Mouse (Mus musculus): ENCODE data around the gene Sox30. TPM values are rescaled to one million over a fixed set of nuclear protein-coding genes. Genes with fewer than 3 reads are reported as not detected.

Gene Sox30
- polyA plus RNA-seq, 1 experiment from 2014 or later = 0.25 TPM

- H3K4me3 ChIP-seq (replicated peaks) = no peak overlapping the region
- H3K36me3 ChIP-seq = no peaks in the 10 kb centered on the region
- ATAC-seq (replicated peaks; ENCODE audit: low FRiP score) = no peak
- no peaks in the 10 kb centered on the region for H3K27me3 ChIP-seq
- no peaks in the 10 kb centered on the region for H3K9me3 ChIP-seq (replicated peaks)
- no peak overlapping the region for H3K27ac ChIP-seq
- no peak overlapping the region for H3K4me2 ChIP-seq
- no peak overlapping the region for H3K9ac ChIP-seq
- 0 out of 2 replicates have a peak, but pooled peaks cover 7% of the 10 kb centered on the region for H3K4me1 ChIP-seq
- WGBS = 68% methylated on average over 6 of the region's 6 CpGs
Measured at GRCm38 (mm10) chr11:46022983-46023382, 42.9 kb downstream of the Sox30 start.

GRCm38 (mm10) chr11:46025962-46026392 is 45.9 kb downstream of the Sox30 start:
- Histone ChIP-seq H3K4me2 (no peak overlapping the region), H3K9ac (no peak overlapping the region), H3K9me3 (replicated peaks) (no peaks in the 10 kb centered on the region), H3K4me1 (peaks cover 24% of the 10 kb centered on the region), H3K27ac (peak overlapping the region; percentile 48), H3K27me3 (no peaks in the 10 kb centered on the region), H3K36me3 (no peaks in the 10 kb centered on the region), H3K4me3 (replicated peaks) (no peak overlapping the region)
- 23% methylated on average over 7 of the region's 7 CpGs for WGBS
- no peak for ATAC-seq (replicated peaks; ENCODE audit: low FRiP score)

- 72% methylated on average over 6 of the region's 6 CpGs for whole genome bisulfite sequencing
- H3K9ac ChIP-seq = no peak overlapping the region
- no peaks in the 10 kb centered on the region for H3K27me3 ChIP-seq
- no peak for ATAC-seq (replicated peaks; ENCODE audit: low FRiP score)
- H3K4me2 ChIP-seq = no peak overlapping the region
- peak overlapping the region; percentile 66 for H3K27ac ChIP-seq
- no peaks in the 10 kb centered on the region for H3K9me3 ChIP-seq (replicated peaks)
- H3K4me1 ChIP-seq = peaks cover 34% of the 10 kb centered on the region
- H3K36me3 ChIP-seq = no peaks in the 10 kb centered on the region
- H3K4me3 ChIP-seq (replicated peaks) = no peak overlapping the region
Measured at GRCm38 (mm10) chr11:46027952-46028814, 48.1 kb downstream of the Sox30 start.

GRCm38 (mm10) chr11:46029485-46029884 is 49.4 kb downstream of the Sox30 start:
- H3K9me3 ChIP-seq (replicated peaks) = no peaks in the 10 kb centered on the region
- H3K36me3 ChIP-seq = no peaks in the 10 kb centered on the region
- ATAC-seq (replicated peaks; ENCODE audit: low FRiP score) = peak; percentile 63; the same call in 1 of the 2 replicates
- WGBS = 49% methylated on average over 2 of the region's 2 CpGs
- H3K27me3 ChIP-seq = no peaks in the 10 kb centered on the region
- peaks cover 34% of the 10 kb centered on the region for H3K4me1 ChIP-seq
- H3K9ac ChIP-seq = no peak overlapping the region
- no peak overlapping the region for H3K4me3 ChIP-seq (replicated peaks)
- H3K4me2 ChIP-seq = no peak overlapping the region
- peak overlapping the region; percentile 64 for H3K27ac ChIP-seq

- 89% methylated on average over 2 of the region's 2 CpGs for WGBS
- H3K36me3 ChIP-seq = no peaks in the 10 kb centered on the region
- H3K27ac ChIP-seq = peak overlapping the region; percentile 64
Measured at GRCm38 (mm10) chr11:46030026-46030425, 49.9 kb downstream of the Sox30 start.

GRCm38 (mm10) chr11:46031470-46031869 is 51.4 kb downstream of the Sox30 start:
- peaks cover 27% of the 10 kb centered on the region for H3K4me1 ChIP-seq

More at GRCm38 (mm10) chr11:46030026-46030425, 49.9 kb downstream of the Sox30 start:
- no peak for ATAC-seq (replicated peaks; ENCODE audit: low FRiP score)
- Histone ChIP-seq H3K9me3 (replicated peaks) (no peaks in the 10 kb centered on the region), H3K4me3 (replicated peaks) (no peak overlapping the region), H3K4me1 (peaks cover 34% of the 10 kb centered on the region), H3K4me2 (no peak overlapping the region), H3K27me3 (no peaks in the 10 kb centered on the region), H3K9ac (no peak overlapping the region)

GRCm38 (mm10) chr11:46032956-46033355 is 52.8 kb downstream of the Sox30 start:
- Histone ChIP-seq H3K4me2 (no peak overlapping the region), H3K9ac (no peak overlapping the region), H3K27ac (no peak overlapping the region), H3K4me3 (replicated peaks) (no peak overlapping the region), H3K27me3 (no peaks in the 10 kb centered on the region), H3K9me3 (replicated peaks) (no peaks in the 10 kb centered on the region), H3K36me3 (no peaks in the 10 kb centered on the region), H3K4me1 (peaks cover 27% of the 10 kb centered on the region)
- no peak for ATAC-seq (replicated peaks; ENCODE audit: low FRiP score)
- 79% methylated on average over 7 of the region's 7 CpGs for WGBS

More at GRCm38 (mm10) chr11:46031470-46031869, 51.4 kb downstream of the Sox30 start:
- H3K36me3 ChIP-seq = no peaks in the 10 kb centered on the region
- no peak overlapping the region for H3K4me2 ChIP-seq
- no peak for ATAC-seq (replicated peaks; ENCODE audit: low FRiP score)
- no peaks in the 10 kb centered on the region for H3K27me3 ChIP-seq
- H3K9me3 ChIP-seq (replicated peaks) = no peaks in the 10 kb centered on the region
- no peak overlapping the region for H3K9ac ChIP-seq
- H3K4me3 ChIP-seq (replicated peaks) = no peak overlapping the region
- H3K27ac ChIP-seq = no peak overlapping the region
- 50% methylated on average over 3 of the region's 3 CpGs for WGBS

GRCm38 (mm10) chr11:46036374-46036773 is 56.3 kb downstream of the Sox30 start:
- peaks cover 24% of the 10 kb centered on the region for H3K4me1 ChIP-seq
- no peak overlapping the region for H3K4me3 ChIP-seq (replicated peaks)
- no peaks in the 10 kb centered on the region for H3K9me3 ChIP-seq (replicated peaks)
- H3K27ac ChIP-seq = no peak overlapping the region
- no peaks in the 10 kb centered on the region for H3K27me3 ChIP-seq
- no peak for ATAC-seq (replicated peaks; ENCODE audit: low FRiP score)
- no peaks in the 10 kb centered on the region for H3K36me3 ChIP-seq
- 89% methylated on average over 10 of the region's 10 CpGs for WGBS
- H3K9ac ChIP-seq = no peak overlapping the region
- no peak overlapping the region for H3K4me2 ChIP-seq

GRCm38 (mm10) chr11:46038901-46039300 is 58.8 kb downstream of the Sox30 start:
- H3K4me3 ChIP-seq (replicated peaks) = peak overlapping the region; percentile 18
- H3K4me2 ChIP-seq = peak overlapping the region; percentile 54
- WGBS = 36% methylated on average over 15 of the region's 15 CpGs
- H3K27me3 ChIP-seq = no peaks in the 10 kb centered on the region
- ATAC-seq (replicated peaks; ENCODE audit: low FRiP score) = peak; percentile 46; the same call in 1 of the 2 replicates
- no peaks in the 10 kb centered on the region for H3K9me3 ChIP-seq (replicated peaks)
- peak overlapping the region; percentile 82 for H3K27ac ChIP-seq
- H3K9ac ChIP-seq = no peak overlapping the region
- peaks cover 15% of the 10 kb centered on the region for H3K4me1 ChIP-seq
- no peaks in the 10 kb centered on the region for H3K36me3 ChIP-seq

GRCm38 (mm10) chr11:46039335-46039734 is 59.2 kb downstream of the Sox30 start:
- peak overlapping the region; percentile 82 for H3K27ac ChIP-seq
- no peaks in the 10 kb centered on the region for H3K9me3 ChIP-seq (replicated peaks)
- peak overlapping the region; percentile 18 for H3K4me3 ChIP-seq (replicated peaks)
- 12% methylated on average over 11 of the region's 11 CpGs for WGBS
- peaks cover 15% of the 10 kb centered on the region for H3K4me1 ChIP-seq
- peak overlapping the region; percentile 54 for H3K4me2 ChIP-seq
- peak; percentile 81 for ATAC-seq (replicated peaks; ENCODE audit: low FRiP score)
- H3K9ac ChIP-seq = no peak overlapping the region
- no peaks in the 10 kb centered on the region for H3K27me3 ChIP-seq
- no peaks in the 10 kb centered on the region for H3K36me3 ChIP-seq

- H3K36me3 ChIP-seq = no peaks in the 10 kb centered on the region
- no peak overlapping the region for H3K4me3 ChIP-seq (replicated peaks)
- H3K9ac ChIP-seq = no peak overlapping the region
- H3K27me3 ChIP-seq = no peaks in the 10 kb centered on the region
- 68% methylated on average over 9 of the region's 9 CpGs for WGBS
- no peak; the same call in 1 of the 2 replicates for ATAC-seq (replicated peaks; ENCODE audit: low FRiP score)
- no peaks in the 10 kb centered on the region for H3K9me3 ChIP-seq (replicated peaks)
- peaks cover 15% of the 10 kb centered on the region for H3K4me1 ChIP-seq
- H3K4me2 ChIP-seq = no peak overlapping the region
- H3K27ac ChIP-seq = peak overlapping the region; percentile 46; the same call in 1 of the 2 replicates
Measured at GRCm38 (mm10) chr11:46040841-46041556, 60.9 kb downstream of the Sox30 start.
